Mouse (Mus musculus): Measurements from ENCODE around the gene Cmtm1.
"Not testable (repeated sequence)": the region's sequence is repeated elsewhere in the genome, so short reads cannot be mapped to it uniquely, and the experiment has no call there.

Gene Cmtm1

DNA sequence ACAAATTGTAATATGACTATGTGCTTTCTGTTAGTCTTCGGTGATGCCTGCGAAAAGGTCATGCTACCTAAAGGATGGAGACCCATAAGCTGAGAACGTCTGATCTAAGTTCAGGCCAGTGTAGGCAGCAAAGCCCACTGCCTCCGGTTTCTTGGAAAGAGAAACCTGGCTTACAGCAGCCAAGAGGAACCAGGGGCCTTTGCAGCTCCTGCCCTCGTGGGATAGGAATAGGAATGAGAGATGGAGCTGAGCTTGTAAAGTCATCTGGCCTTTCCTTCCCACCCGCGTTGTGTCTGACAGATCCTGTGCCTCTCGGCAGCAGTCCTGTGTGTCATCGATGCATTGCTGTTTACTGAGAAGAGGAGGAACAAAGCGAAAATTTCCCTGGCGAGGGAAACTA is 11.3 kb upstream of the Cmtm1 start, which contains the start of gene Gm11020:
Gm11020 (plus strand) TSS at position 301 of the 400 bp plus-strand sequence.
- DNase-seq (ENCODE audit: low read depth): not testable (repeated sequence)

DNA sequence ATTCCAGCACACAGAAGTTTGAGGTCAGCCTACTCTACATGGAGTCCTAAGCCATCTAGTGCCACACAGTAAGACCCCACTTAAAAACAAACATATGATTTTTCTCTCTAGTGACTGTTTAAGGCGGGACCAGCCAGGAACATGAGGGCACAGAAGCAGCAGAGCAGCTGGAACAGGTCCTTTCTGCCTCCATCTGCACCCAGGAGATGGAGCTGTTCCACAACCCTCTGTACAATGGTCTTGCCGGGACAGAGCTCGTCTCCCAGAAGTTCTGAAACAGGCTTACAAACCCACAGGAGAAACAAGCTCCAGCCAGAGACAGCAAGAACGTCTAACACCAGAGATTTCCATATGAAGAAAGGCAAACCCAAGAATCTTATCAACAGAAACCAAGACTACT is 3.4 kb upstream of the Cmtm1 start:
- DNase-seq (ENCODE audit: low read depth): peak; percentile 32

DNA sequence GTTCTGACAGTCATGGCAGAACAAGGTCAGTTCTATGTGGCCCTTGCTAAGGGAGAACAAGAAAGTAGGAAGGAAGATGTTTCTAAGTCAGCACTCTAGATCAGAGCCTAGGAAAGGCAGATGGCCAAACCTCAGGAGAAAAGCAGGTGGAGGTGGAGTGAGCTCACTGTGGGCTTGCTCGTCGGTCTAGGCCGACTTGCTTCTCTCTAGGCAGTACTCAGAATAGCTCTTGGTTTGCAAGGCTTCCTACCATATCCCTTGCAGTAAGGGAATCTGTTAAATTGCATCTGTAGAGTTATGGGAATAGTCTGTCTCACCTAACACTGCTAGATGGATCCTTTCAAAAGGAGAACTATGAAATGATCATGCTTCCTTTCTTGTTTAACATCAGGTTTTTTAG is 2.1 kb upstream of the Cmtm1 start:
- DNase-seq (ENCODE audit: low read depth): not testable (repeated sequence)

DNA sequence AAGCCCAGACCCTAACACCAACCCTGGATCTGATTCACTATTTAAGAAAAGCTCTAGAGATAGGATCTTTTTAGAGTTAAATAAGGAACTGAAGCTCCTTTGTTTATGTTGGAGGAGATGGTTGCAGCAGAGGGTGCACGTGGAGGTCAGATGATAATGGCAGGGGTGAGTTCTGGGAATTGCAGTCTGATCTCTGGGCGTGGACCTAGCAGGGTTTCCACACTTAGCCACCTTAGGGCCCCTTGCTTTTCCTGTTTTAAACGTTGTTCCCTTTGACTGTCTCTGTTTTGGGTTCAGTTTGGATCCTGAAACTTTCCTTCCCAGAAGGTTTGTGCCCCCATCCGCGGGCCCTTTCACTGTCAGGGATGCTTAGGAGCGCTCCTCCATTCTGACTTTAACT is 1.6 kb downstream of the Cmtm1 start:
- DNase-seq (ENCODE audit: low read depth): not testable (repeated sequence)

DNA sequence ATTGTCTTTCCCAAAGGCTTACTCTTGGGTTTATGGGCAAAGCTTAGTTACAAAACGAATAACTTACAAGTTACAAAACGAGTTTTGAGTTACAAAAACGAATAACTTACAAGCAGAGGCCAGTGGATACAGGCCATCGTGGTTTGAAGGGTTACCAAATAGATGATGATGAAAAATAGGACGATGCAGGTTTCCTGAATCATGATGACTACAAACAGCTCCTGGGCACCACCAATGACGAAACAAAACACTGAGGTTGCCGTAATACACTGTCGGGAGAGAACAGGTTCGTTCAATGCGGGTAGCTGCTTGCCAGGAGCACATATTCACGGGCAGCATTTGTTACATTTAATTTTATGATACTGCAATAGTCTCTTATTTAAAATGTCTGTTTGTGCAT is 5.0 kb downstream of the Cmtm1 start:
- DNase-seq (ENCODE audit: low read depth): peak; percentile 59

DNA sequence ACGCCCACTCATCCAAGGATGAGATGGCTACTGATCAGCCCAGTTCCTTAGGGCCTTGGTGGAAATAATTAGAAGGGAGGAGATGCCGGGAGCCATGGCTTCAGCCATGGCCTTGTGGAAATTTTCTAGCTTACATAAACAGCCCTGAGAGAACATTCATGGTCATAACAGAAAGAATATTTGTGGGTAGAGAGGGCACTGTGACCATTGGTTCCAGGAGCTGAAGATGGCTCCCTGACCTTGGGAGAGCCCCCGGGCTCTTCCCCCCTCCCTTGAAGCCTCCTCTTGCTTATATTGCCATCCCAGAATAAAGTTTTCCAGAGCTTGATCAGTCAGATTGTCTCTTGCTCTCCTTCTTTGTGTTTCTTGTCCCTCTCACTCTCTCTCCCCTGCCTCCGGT is 7.4 kb downstream of the Cmtm1 start:
- DNase-seq (ENCODE audit: low read depth): not testable (repeated sequence)

DNA sequence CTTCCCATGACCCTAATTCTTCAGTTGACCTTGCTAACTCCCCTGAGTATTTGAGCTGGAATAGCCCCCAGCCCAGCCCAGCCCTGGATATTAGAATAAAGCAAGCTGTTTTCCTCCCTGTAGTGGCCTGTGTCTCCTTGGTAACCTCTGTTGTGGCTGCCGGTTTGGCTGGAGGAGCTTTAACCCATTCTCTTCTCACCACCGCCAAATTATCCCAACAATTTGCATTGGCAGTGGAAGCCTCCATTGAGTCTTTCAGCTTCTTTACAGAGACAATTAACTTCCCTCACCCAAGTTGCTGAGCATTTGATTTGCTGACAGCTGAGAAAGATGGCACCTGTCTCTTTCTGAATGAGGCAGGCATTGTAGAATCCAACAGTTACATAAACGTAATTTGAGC is 8.4 kb downstream of the Cmtm1 start:
- DNase-seq (ENCODE audit: low read depth): not testable (repeated sequence)

DNA sequence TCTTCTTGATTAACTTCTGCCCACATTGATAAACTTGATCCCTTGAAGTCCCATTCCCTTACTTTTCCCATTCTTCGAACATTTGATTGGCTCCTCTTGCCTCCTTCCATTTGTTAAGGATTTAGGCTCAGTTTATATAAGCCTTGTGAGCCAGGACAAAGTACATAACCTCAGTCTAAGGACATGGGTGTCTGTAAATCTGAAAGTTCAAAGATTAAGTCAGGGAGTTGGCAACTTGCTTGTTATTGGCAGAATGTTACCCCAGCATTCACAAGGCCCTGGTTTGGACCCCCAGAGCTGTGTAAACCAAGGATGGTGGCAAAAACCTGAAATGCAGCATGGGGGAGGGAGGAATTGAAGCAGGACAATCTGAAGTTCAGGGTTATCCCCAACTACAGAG is 15.5 kb downstream of the Cmtm1 start:
- no peak for DNase-seq (ENCODE audit: low read depth)

DNA sequence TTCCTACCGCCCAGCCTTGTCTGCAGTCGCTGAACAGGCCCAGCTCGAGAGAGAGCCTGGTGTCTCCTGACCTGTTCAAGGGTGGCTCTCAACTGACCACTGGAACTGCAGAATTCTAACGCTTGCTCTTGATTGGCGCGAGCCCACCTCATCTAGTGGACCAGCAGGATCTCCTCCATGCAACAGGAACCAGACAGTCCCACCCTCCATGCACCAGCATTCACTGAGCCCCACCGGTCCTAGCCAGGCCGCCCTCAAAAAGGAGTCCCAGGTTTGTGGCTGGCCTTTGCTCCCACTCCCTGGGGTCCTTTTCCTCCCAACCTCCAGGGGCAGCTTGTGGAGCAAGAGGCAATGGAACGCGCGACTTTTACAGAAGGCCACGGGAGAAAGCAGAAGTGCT is 16.9 kb downstream of the Cmtm1 start, which contains the start of gene Cmtm2a:
Cmtm2a (minus strand) TSS at position 101 of the 400 bp plus-strand sequence.
- not testable (repeated sequence) for DNase-seq (ENCODE audit: low read depth)

DNA sequence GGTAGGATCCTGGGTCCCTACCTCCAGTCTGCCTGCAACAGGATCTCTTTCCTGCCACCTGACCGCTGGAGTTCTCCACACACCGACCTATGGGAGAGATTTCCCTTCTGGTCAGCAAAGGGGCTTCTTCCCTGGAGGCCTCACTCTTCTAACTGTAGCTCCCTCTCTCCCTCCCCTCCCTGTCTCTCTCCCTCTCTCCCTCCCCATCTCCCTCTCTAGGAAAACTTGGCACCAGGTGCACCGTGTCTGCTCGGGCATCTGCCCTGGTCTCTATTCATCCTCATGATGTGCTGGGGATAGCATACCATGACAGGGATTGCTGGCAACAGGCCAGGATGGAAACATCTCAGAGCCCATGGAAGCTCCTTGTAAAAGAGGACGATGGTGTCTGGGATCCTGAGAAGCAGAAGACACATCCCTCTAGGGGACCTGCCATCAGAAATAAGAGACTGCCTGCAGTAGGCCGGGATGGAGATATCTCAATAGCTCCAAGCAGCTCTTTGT is 41.0 kb downstream of the Cmtm1 start:
- DNase-seq (ENCODE audit: low read depth): no peak

DNA sequence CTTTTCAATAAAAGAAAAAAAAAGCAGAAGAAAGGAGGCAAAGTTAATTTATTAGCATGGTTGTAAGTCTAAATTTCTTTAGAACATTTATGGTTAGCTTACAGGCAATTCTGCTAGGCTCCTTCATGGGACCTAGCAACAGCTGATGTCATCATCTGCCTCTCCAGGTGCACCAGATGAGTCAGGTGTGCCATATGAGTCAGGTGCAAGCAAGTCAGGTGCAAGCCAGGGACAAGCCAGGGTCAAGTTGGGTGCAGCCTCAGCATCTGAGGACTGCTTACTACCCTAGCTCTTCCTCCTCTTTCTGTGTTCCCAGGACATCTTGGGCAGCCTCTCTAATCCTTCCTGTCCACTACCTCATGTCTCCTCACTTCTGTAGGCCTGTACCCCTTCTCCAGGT is 41.6 kb downstream of the Cmtm1 start:
- no peak for DNase-seq (ENCODE audit: low read depth)

DNA sequence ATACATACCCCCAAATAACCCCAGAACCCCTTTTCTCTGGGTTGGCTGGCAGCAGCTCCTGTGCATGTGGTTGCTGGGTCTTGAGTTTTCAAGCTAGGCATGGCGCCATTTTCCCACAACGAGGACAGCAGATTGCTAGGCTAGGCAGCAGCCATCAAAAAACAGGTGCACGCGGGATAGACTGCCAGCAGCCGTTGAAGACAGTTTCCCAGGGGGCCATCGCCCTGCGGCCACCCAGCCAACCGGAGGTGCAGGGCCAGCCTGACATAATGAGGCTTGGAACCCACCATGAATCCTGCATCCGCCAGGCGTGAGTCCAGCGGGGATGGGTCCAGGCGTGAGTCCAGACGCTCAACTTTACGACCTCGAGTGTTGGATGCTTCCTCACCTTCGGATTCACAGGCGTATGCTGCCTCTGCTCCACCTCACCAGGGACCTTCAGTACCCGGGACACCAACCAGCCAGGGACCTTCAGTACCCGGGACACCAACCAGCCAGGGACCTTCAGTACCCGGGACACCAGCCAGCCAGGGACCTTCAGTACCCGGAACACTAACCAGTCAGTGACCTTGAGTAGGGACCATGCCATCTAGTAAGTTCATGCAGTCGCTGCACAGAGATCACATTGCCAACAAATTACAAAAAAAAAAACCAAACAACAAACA is 45.5 kb downstream of the Cmtm1 start:
- DNase-seq (ENCODE audit: low read depth): not testable (repeated sequence)

DNA sequence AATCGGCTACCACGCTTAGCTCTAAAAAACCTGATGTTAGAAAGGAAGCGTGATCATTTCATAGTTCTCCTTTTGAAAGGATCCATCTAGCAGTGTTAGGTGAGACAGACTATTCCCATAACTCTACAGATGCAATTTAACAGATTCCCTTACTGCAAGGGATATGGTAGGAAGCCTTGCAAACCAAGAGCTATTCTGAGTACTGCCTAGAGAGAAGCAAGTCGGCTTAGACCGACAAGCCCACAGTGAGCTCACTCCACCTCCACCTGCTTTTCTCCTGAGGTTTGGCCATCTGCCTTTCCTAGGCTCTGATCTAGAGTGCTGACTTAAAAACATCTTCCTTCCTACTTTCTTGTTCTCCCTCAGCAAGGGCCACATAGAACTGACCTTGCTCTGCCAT is 48.1 kb downstream of the Cmtm1 start:
- not testable (repeated sequence) for DNase-seq (ENCODE audit: low read depth)

DNA sequence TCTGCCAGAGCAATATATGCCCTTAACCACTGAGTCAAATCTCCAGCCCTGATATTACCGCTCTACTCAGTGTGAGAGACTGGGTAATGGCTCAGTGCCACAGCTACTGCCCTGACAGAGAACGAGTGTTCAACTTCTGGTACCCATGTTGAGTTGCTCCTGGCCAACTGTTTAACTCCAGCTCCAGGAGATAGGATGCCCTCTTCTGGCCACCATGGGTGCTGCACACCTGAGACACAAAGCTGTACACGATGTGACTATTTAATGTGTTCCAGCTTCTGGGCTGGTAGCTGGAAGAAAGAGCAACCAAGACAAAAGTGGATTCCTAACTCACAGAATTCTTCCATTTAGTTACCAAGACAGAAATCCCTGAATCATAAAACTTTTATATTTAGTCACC is 56.9 kb downstream of the Cmtm1 start:
- peak; percentile 66 for DNase-seq (ENCODE audit: low read depth)

DNA sequence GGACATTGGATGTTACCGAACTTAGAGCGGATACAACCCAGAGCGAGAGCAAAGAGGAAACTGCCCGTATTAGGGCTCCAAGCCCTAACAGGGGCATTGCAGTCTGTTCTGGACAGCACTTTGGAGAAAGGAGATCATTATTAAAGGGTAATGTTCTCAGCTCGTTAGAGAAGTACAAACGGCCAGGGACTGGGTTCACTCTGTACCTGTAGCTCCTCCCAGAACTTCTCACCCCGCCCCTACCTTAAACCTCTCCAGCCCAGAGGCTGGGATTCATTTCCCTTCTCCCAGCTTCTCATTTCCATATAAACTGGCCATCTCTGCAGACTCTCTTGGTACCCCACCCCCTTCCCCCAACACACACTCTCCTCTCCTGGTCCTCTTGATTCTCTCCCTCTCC is 58.5 kb downstream of the Cmtm1 start:
- DNase-seq (ENCODE audit: low read depth): no peak

DNA sequence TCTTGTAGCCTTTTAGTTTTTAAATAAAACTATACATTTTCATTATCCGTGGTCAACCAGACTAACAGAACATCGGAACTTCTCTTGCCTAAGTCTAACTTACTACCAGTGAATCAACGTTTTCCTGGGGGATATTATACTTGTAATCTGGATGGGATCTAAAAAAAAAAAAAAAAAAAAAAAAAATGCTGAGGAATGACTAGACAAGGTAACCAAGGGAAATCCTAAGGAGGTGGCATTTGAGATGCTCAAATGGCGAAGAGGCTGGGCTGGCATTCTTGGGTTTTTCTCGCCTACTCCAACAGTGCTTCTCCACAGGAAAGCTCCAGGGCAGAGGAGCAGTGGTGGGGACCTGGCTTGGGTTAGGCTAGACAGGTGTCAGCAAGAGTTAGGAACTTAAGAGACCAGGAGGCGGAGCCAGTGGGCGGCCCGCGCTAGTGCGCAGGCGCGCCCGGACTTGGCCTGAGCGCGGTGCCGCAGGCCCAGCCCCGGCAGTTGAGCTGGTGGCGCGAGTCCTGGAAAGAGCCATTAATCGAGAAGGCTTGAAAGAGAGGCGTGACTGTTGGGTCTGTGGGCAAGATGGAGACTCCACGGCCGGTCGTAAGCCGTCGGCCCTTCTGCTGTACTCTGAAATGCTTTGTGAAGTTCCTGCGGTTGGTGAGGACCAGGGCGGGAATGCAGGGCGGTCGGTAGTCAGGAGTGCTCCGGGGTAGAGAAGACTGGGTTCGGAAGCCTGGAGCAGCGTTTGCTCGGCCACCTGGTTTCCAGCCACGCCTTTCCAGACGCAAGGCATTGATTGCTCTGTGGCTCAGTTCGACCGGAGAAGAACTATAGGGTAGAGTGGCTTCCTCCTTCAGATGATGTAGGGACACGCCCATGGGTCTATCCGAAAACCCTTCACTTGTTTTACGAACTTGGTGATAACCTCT is 59.2 kb downstream of the Cmtm1 start, which contains the start of gene Cklf:
Cklf (plus strand) TSS at position 423 of the 929 bp plus-strand sequence.
- peak; percentile 95 for DNase-seq (ENCODE audit: low read depth)

DNA sequence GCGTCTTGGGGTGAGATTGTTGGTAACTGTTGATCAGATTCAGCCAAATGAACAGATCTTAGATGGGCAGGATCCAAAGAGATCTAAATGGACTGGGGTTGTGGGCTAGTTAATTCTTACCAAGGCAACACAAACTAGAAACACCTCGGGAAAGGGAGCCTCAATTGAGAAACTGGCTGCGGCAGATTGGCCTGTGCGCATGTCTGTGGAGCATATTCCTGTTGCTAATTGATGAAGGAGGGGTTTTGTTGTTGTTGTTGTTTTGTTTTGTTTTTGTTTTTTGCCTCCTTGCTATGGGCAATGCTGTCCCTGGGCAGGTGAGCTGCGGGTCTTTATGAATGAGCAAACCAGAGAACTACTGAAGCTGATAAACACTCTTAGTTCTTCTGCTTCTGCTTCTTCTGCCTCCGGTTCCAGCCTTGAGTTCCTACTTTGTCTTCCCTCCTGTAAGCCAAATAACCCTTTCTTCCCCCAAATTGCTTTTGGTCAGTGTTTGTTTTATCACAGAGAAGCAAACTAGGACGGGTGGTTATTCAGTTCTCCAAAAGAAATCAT is 60.4 kb downstream of the Cmtm1 start:
- no peak for DNase-seq (ENCODE audit: low read depth)

DNA sequence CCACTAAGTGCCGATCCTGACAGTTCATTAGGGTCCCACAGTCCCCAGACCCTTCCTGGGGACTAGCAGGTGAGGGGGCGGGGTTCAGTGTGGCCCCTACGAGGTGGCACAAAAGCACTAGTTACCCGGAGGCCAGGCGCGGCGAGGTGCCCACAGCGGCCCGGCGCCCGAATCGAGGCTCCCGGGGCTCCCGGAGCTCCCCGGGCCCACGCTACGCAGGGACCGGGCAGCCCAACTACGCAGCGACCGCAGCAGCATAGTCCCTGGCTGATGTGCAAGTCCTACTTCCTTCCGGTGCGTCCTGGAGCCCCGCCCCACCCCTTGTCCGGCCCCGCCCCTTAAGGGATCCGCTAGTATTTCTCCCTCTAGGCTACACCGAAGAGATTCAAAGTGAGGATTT is 61.7 kb downstream of the Cmtm1 start, which contains the start of gene Tk2:
Tk2 (minus strand) TSS at position 283 of the 400 bp plus-strand sequence.
- DNase-seq (ENCODE audit: low read depth): peak; percentile 93

DNA sequence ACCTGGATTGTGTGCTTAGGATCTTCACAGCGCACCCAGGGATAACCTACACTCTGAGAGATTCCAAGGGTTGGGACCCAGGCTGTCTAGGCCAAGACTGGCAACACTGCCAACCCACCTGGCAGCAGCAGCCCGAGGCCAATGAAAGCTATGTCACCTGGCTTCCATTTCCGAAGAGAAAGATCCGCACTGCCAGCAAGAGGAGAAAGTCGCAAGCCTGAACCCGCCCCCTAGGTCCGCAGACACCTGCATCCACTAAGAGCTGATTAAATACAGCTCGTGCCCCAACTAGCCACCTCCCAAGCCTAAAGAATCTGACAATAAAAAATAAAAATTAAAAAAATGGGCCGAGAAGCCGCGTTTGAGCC is 62.1 kb downstream of the Cmtm1 start:
- peak; percentile 52 for DNase-seq (ENCODE audit: low read depth)

DNA sequence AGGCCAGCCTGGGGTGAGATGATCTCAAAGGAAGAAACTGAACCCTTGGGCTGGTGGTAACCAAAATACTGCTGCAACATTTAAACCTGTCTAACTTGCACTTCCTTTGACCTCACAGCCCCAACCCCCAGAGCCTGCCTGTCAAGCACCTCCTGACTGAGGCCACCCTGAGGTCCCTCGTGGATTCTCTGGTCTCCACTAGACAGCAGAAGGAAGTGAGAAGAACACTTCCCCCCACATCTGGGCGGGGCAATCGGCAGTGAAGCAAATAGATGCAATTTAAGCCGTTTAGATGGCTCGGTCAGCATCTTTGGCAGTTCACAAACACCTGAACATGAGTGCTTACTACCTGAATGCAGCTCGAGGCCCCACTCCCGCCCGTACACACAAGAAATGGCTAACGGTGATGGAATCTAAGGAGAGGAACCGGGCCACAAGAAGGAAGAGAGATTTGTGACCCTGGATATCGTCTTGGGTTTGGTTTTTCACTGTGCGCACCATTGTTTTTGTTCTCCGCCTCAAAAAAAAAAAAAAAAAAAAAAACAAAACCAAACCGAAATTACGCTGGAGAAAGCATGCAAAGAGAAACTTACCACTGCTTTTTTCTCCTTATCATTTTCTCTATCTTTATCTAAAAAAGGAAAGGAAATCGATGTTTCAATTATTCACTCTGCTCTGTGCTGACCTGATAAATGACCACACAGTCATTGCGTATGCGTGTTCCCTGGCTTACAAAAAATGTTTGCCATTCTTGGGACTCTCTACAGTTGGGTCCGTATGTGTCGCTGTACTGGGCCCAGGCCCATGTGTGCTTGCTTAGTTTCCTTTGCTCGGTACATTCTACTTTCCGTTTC is 62.7 kb downstream of the Cmtm1 start:
- peak; percentile 80 for DNase-seq (ENCODE audit: low read depth)

DNA sequence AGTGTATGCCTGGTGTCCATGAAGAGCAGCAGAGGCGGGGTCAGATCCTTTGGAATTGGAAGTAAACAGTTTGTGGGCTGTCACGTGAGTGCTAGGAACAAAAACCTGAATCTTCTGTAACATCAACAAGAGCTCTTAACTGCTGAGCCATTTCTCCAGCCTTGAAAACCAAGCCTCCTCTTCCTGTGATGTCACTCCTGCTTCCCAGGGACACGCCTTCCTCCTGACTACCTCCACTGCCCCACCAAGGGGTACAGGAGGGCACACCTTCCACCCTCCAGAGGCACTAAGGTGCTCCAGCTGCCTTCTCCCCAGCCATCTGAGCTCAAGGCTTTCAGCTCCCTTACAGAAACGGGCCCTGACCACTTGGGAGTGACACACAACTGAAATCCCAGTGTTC is 63.3 kb downstream of the Cmtm1 start:
- peak; percentile 65 for DNase-seq (ENCODE audit: low read depth)

Measured in 416B (cell line).